Mouse (Mus musculus) lung, adult 2 months (tissue): ENCODE data around the gene Vmn1r40.

ENCODE experiments used
- CTCF ChIP-seq: fragments of 200-500 bp; IDR thresholded peaks from 2 replicates; pipeline ENCODE4 v1.5.1; 2011; ENCODE audit warnings: mild to moderate bottlenecking, low read length, control low read depth; ENCODE audit not compliant: insufficient read depth
- POLR2A ChIP-seq: fragments of 200-500 bp; IDR thresholded peaks from 2 replicates; pipeline ENCODE4 v1.6.1; 2011; ENCODE audit warnings: low read depth, mild to moderate bottlenecking, control low read depth, low read length, borderline replicate concordance; ENCODE audit errors: extremely low read depth

DNA sequence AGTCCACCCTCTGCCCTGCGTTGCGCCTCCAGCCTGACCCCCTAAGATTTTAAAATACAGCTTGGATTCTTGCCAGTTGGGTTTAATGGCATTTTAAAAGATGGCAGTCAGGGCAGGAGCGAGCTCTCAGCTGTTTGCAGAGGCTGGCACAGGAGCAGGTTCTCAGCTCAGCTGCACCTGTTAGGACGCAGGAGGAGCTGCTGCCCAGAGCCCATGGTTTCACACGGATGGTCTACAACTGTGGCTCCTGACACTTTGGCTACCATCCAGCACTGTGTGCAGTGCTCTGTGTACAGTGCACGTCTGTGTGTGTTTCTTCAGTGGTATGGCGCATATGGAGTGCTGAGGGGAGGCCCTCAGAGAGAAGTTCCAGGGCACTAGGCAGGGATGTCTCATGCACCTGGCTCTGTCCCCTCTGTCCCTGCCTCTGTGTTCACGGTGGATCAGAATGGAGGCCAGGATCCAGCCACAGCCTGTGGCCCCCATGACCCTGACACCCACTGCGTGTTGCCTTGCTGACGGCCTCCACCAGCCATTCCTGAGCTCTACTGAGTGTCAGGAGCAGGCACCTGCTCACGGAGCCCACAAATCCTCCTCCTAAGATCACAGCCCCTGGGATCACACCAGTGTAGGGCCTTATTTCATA lies 34.1 kb upstream of the Vmn1r40 start:
- no peak for TF ChIP-seq CTCF
- no peak for TF ChIP-seq POLR2A
